Mouse (Mus musculus) R1 (cell line): ENCODE measurements at regions not wholly inside any gene's neighbourhood (a gene's known extent, or its start where the extent isn't known, plus 50 kb on each side); places are given as distances from the start of the nearest gene placed in this dataset.
"Not testable (repeated sequence)": the region's sequence is repeated elsewhere in the genome, so short reads cannot be mapped to it uniquely, and the experiment has no call there.

Experiments
- DNase-seq: peaks from one replicate; pipeline ENCODE4 v3.0.0-alpha.2; 2018; ENCODE audit warnings: low read depth, low spot score

GRCm38 (mm10) chr17:66206074-66206473 is 82.8 kb downstream of the Ddx11 start:
- no peak for DNase-seq

- not testable (repeated sequence) for DNase-seq
These were observed 84.6 kb downstream of the Ddx11 start for GRCm38 (mm10) chr17:66207653-66208497.

- DNase-seq: not testable (repeated sequence)
These were observed 85.6 kb downstream of the Ddx11 start for GRCm38 (mm10) chr17:66208803-66209515.

GRCm38 (mm10) chr17:66211561-66211960 is 88.2 kb downstream of the Ddx11 start:
- no peak for DNase-seq

GRCm38 (mm10) chr17:66212616-66213015 is 89.3 kb downstream of the Ddx11 start:
- no peak for DNase-seq

- peak; percentile 44 for DNase-seq
These were observed 95.0 kb downstream of the Ddx11 start for GRCm38 (mm10) chr17:66218321-66218720.

GRCm38 (mm10) chr17:66219669-66220435 is 96.5 kb downstream of the Ddx11 start:
- DNase-seq: peak; percentile 78

- DNase-seq: peak; percentile 89
These were observed 97.9 kb downstream of the Ddx11 start for GRCm38 (mm10) chr17:66221256-66221655.

- peak; percentile 41 for DNase-seq
These were observed 100.4 kb downstream of the Ddx11 start for GRCm38 (mm10) chr17:66223711-66224110.

- DNase-seq: peak; percentile 44
These were observed 100.9 kb downstream of the Ddx11 start for GRCm38 (mm10) chr17:66224241-66224640.

- DNase-seq: no peak
These were observed 109.1 kb downstream of the Ddx11 start for GRCm38 (mm10) chr17:66232391-66232790.

GRCm38 (mm10) chr17:66232891-66233421 is 109.6 kb downstream of the Ddx11 start:
- DNase-seq: no peak

GRCm38 (mm10) chr17:66233451-66233951 is 110.2 kb downstream of the Ddx11 start:
- peak; percentile 77 for DNase-seq

- DNase-seq: no peak
These were observed 111.1 kb downstream of the Ddx11 start for GRCm38 (mm10) chr17:66234432-66234831.

GRCm38 (mm10) chr17:66235096-66235805 is 111.9 kb downstream of the Ddx11 start:
- DNase-seq: peak; percentile 92

GRCm38 (mm10) chr17:66235806-66236335 is 112.6 kb downstream of the Ddx11 start:
- no peak for DNase-seq

- DNase-seq: peak; percentile 70
These were observed 118.7 kb downstream of the Ddx11 start for GRCm38 (mm10) chr17:66241868-66242622.

- peak; percentile 82 for DNase-seq
These were observed 120.9 kb downstream of the Ddx11 start for GRCm38 (mm10) chr17:66244183-66244582.

GRCm38 (mm10) chr17:66246031-66246534 is 122.8 kb downstream of the Ddx11 start:
- DNase-seq: peak; percentile 84

- no peak for DNase-seq
These were observed 128.2 kb downstream of the Ddx11 start for GRCm38 (mm10) chr17:66251495-66251894.
